Mouse (Mus musculus): Measurements from ENCODE around the gene Gm11562. TPM values are rescaled to one million over a fixed set of nuclear protein-coding genes. Genes with fewer than 3 reads are reported as not detected.
"Not testable (repeated sequence)": the region's sequence is repeated elsewhere in the genome, so short reads cannot be mapped to it uniquely, and the experiment has no call there.

The Gm11562 gene
- total and polyA plus RNA-seq, 3 experiments = not detected

GRCm38 (mm10) chr11:99614796-99615363 is 5.4 kb downstream of the Gm11562 start, which contains the start of gene Krtap2-4:
Gene Krtap2-4 (minus strand): TSS chr11:99614846.
- H3K79me2 ChIP-seq (ENCODE audit: control insufficient read depth, insufficient read depth, low read length, poor library complexity) = no peaks in the 10 kb centered on the region
- TF ChIP-seq MAFK (IDR thresholded peaks at IDR 0.05; ENCODE audit: borderline replicate concordance, low read depth, low read length) (no peak), POLR2AphosphoS2 (IDR thresholded peaks at IDR 0.05; ENCODE audit: low read length) (no peak), GABPA (IDR thresholded peaks at IDR 0.05; ENCODE audit: low read depth, low read length) (no peak), NELFE (IDR thresholded peaks at IDR 0.05; ENCODE audit: low read depth, low read length) (no peak), EP300 (IDR thresholded peaks at IDR 0.05; ENCODE audit: low read depth in 1 of 2, low read length in 2 of 2) (no peak), USF1 (IDR thresholded peaks at IDR 0.05; ENCODE audit: low read depth, low read length) (no peak), ELF1 (IDR thresholded peaks at IDR 0.05; ENCODE audit: low read depth, low read length) (no peak), CTCF (IDR thresholded peaks at IDR 0.05 in 2 of 3, conservative IDR thresholded peaks at IDR 0.05 in 1 of 3; ENCODE audit: control insufficient read depth in 1 of 3, insufficient read depth in 1 of 3, low read depth in 2 of 3, low read length in 3 of 3, poor library complexity in 1 of 3, severe bottlenecking in 1 of 3) (no peak), CHD2 (IDR thresholded peaks at IDR 0.05; ENCODE audit: low read length) (no peak), RAD21 (IDR thresholded peaks at IDR 0.05; ENCODE audit: low read depth, low read length) (no peak), GATA1 (IDR thresholded peaks at IDR 0.05; ENCODE audit: low read depth, low read length) (no peak)
- H3K9me3 ChIP-seq (replicated peaks; ENCODE audit: insufficient read depth, low read length) = no peaks in the 10 kb centered on the region
- H3K27ac ChIP-seq (ENCODE audit: control insufficient read depth, low read depth, low read length) = no peak within 1 kb of the TSS
- no peaks in the 10 kb centered on the region for H3K36me3 ChIP-seq (ENCODE audit: control insufficient read depth in 1 of 2, insufficient read depth in 2 of 2, low read length in 2 of 2)
- no peaks in the 10 kb centered on the region for H3K27me3 ChIP-seq (ENCODE audit: control insufficient read depth in 1 of 2, insufficient read depth in 2 of 2, low read length in 2 of 2)
- DNase-seq (ENCODE audit: low read depth, low spot score) = no peak
- no peaks in the 10 kb centered on the region for H3K4me1 ChIP-seq (ENCODE audit: control insufficient read depth in 1 of 2, insufficient read depth in 2 of 2, low read length in 2 of 2)
- H3K9ac ChIP-seq (ENCODE audit: control insufficient read depth, low read depth, low read length, poor library complexity, severe bottlenecking) = no peak within 1 kb of the TSS
- H3K4me3 ChIP-seq (ENCODE audit: control insufficient read depth in 1 of 2, insufficient read depth in 1 of 2, low read depth in 2 of 2, low read length in 2 of 2) = no peak within 1 kb of the TSS

DNA sequence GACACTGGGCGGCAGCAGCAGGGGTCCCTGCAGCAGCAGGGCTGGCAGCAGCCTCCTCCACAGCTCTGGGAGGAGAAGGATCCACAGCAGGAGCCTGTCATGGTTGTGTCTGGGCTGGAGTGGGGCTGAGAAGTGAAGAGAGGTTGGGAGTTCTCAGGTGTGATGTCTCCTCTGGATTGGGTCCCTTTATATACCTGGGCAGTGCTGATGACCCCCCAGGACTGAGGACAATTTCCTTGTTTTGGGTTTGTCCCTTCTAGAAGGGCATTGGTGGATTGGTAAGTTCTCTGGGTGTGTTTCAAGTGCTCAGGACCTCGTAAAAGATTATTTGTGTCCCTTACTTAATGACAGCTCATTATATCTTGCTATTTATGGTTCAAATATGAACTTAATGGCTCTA is 10.1 kb downstream of the Gm11562 start, which contains the start of gene Gm11937:
TSS of gene Gm11937 (minus strand) at position 101 of the 400 bp plus-strand sequence.
- not testable (repeated sequence) for H3K27me3 ChIP-seq (ENCODE audit: control insufficient read depth in 1 of 2, insufficient read depth in 2 of 2, low read length in 2 of 2); H3K36me3 ChIP-seq (ENCODE audit: control insufficient read depth in 1 of 2, insufficient read depth in 2 of 2, low read length in 2 of 2); H3K4me3 ChIP-seq (ENCODE audit: control insufficient read depth in 1 of 2, insufficient read depth in 1 of 2, low read depth in 2 of 2, low read length in 2 of 2); DNase-seq (ENCODE audit: low read depth, low spot score); H3K9ac ChIP-seq (ENCODE audit: control insufficient read depth, low read depth, low read length, poor library complexity, severe bottlenecking); H3K4me1 ChIP-seq (ENCODE audit: control insufficient read depth in 1 of 2, insufficient read depth in 2 of 2, low read length in 2 of 2); H3K79me2 ChIP-seq (ENCODE audit: control insufficient read depth, insufficient read depth, low read length, poor library complexity); H3K9me3 ChIP-seq (replicated peaks; ENCODE audit: insufficient read depth, low read length); H3K27ac ChIP-seq (ENCODE audit: control insufficient read depth, low read depth, low read length)

DNA sequence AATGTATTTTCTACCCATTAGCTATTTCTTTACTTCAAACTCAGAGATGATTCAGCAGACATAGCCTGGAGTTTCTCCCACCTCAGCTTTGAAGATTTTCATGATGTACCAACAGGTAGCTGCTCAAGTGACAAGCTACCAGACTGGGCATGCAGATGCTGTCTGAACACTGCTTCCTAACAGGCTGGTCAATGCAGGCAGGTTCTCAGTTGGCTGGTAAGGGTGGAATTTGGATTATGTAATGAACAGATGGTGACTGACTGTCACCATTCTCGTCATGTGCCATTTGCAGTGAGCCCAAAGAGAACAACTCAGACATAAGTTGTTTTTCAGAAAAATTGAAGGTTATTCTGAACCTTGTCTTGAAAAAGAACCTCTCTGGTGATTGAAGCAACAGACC is 11.1 kb downstream of the Gm11562 start:
- no peaks in the 10 kb centered on the region for H3K9me3 ChIP-seq (replicated peaks; ENCODE audit: insufficient read depth, low read length)
- H3K36me3 ChIP-seq (ENCODE audit: control insufficient read depth in 1 of 2, insufficient read depth in 2 of 2, low read length in 2 of 2) = no peaks in the 10 kb centered on the region
- no peaks in the 10 kb centered on the region for H3K4me1 ChIP-seq (ENCODE audit: control insufficient read depth in 1 of 2, insufficient read depth in 2 of 2, low read length in 2 of 2)
- DNase-seq (ENCODE audit: low read depth, low spot score) = no peak
- no peak overlapping the region for H3K27ac ChIP-seq (ENCODE audit: control insufficient read depth, low read depth, low read length)
- H3K4me3 ChIP-seq (ENCODE audit: control insufficient read depth in 1 of 2, insufficient read depth in 1 of 2, low read depth in 2 of 2, low read length in 2 of 2) = no peak overlapping the region
- no peak overlapping the region for H3K9ac ChIP-seq (ENCODE audit: control insufficient read depth, low read depth, low read length, poor library complexity, severe bottlenecking)
- H3K27me3 ChIP-seq (ENCODE audit: control insufficient read depth in 1 of 2, insufficient read depth in 2 of 2, low read length in 2 of 2) = no peaks in the 10 kb centered on the region
- no peak for TF ChIP-seq JUND (IDR thresholded peaks at IDR 0.05; ENCODE audit: low read depth, low read length)
- no peak for TF ChIP-seq ZNF384 (IDR thresholded peaks at IDR 0.05; ENCODE audit: low read depth, low read length)
- no peak for TF ChIP-seq MAX (IDR thresholded peaks at IDR 0.05; ENCODE audit: low read length)
- no peak for TF ChIP-seq POLR2A (IDR thresholded peaks at IDR 0.05; ENCODE audit: control insufficient read depth in 1 of 2, insufficient read depth in 1 of 2, low read depth in 1 of 2, low read length in 2 of 2, poor library complexity in 1 of 2)
- no peak for TF ChIP-seq ZKSCAN1 (IDR thresholded peaks at IDR 0.05; ENCODE audit: low read depth, low read length)
- no peak for TF ChIP-seq GATA1 (IDR thresholded peaks at IDR 0.05; ENCODE audit: low read depth, low read length)
- no peak for TF ChIP-seq UBTF (IDR thresholded peaks at IDR 0.05; ENCODE audit: borderline replicate concordance, insufficient read depth, low read depth, low read length)
- TF ChIP-seq MXI1 (IDR thresholded peaks at IDR 0.05; ENCODE audit: low read depth, low read length) = no peak
- no peaks in the 10 kb centered on the region for H3K79me2 ChIP-seq (ENCODE audit: control insufficient read depth, insufficient read depth, low read length, poor library complexity)

DNA sequence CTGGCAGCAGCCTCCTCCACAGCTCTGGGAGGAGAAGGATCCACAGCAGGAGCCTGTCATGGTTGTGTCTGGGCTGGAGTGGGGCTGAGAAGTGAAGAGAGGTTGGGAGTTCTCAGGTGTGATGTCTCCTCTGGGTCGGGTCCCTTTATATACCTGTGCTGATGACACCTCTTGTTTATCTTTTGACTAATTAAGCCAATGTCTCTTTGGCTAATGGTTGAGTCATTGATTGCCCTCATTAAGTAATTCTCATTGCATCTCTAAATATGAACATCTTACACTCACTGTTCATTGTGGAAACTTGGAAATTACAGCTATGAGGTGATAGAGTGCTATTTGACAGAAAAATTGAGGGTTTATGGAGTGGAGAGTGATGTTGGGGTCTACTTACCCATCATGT is 17.0 kb downstream of the Gm11562 start, which contains the start of gene Gm11938:
TSS of gene Gm11938 (minus strand) at position 101 of the 400 bp plus-strand sequence.
- not testable (repeated sequence) for H3K9me3 ChIP-seq (replicated peaks; ENCODE audit: insufficient read depth, low read length)

More for the DNA sequence above, 17.0 kb downstream of the Gm11562 start, which contains the start of gene Gm11938:
- not testable (repeated sequence) for H3K79me2 ChIP-seq (ENCODE audit: control insufficient read depth, insufficient read depth, low read length, poor library complexity); H3K4me1 ChIP-seq (ENCODE audit: control insufficient read depth in 1 of 2, insufficient read depth in 2 of 2, low read length in 2 of 2); H3K9ac ChIP-seq (ENCODE audit: control insufficient read depth, low read depth, low read length, poor library complexity, severe bottlenecking); DNase-seq (ENCODE audit: low read depth, low spot score); H3K27ac ChIP-seq (ENCODE audit: control insufficient read depth, low read depth, low read length); H3K4me3 ChIP-seq (ENCODE audit: control insufficient read depth in 1 of 2, insufficient read depth in 1 of 2, low read depth in 2 of 2, low read length in 2 of 2); H3K36me3 ChIP-seq (ENCODE audit: control insufficient read depth in 1 of 2, insufficient read depth in 2 of 2, low read length in 2 of 2); H3K27me3 ChIP-seq (ENCODE audit: control insufficient read depth in 1 of 2, insufficient read depth in 2 of 2, low read length in 2 of 2)
